ENCODE assay signal across 25 mouse cellular contexts in the genomic region with DNA sequence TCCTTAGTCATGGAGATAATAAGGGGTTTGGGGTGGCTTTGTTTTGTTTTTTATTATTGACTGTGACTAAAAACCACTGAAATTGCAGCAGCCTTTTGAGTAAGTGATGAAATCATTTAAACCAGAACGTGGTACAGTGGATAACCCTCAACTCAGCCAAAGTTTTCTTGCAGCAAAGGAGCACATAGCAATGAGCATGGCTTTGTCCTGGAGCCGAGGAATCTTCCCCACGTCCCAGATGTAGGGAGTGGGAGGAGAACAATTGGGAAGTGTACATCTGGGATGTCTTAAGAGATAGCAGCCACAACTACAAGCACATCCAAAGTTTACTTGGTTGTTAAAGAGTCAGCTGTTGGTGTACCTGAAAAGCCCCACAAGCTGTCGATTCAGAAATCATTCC. TPM values are rescaled to one million over a fixed set of nuclear protein-coding genes. Genes with fewer than 3 reads are reported as not detected.
DNase-seq lines count a peak whose midpoint lies in the region; ATAC-seq and TF ChIP-seq lines count a peak whose summit lies in the region.
"Had no signal": no experiment of that assay in that cellular context is flagged by ENCODE, and none has a peak within 500 bp of the region (broad histone marks: within the 10 kb centered on the region; RNA-seq: fewer than 3 reads in every experiment).

No protein-coding gene starts in this region.

- intact Hi-C loops in heart, postnatal 10 days (cut with DNase I): loop anchor here (2.0 kb wide), 1 partner anchor 65 kb away; no protein-coding TSS in a partner anchor

- H3K9me3 ChIP-seq in embryonic facial prominence, embryonic 14.5 days (ENCODE audit: control insufficient read depth, low read length): no peaks in the 10 kb centered on the region
- no peaks in the 10 kb centered on the region for H3K9me3 ChIP-seq in embryonic facial prominence, embryonic 10.5 days
- H3K9me3 ChIP-seq: G1E had no signal

- DNase-seq in embryonic facial prominence, embryonic 14.5 days (ENCODE audit: low spot score): peak; percentile 52
- DNase-seq in embryonic facial prominence, embryonic 10.5 days (ENCODE audit: low spot score): no peak
- peak; percentile 78 for DNase-seq in heart, adult 11 months
- no peak for DNase-seq in heart, postnatal 10 days
- DNase-seq in 416B (ENCODE audit: low read depth) (peak; percentile 28), MN1 (ENCODE audit: low spot score) (no peak)
- no peak for DNase-seq in urinary bladder, postnatal 36 days (ENCODE audit: low spot score in 2 of 2)
- DNase-seq: adrenal gland, adult 2 months; adrenal gland, adult 8-10 months; adrenal gland, postnatal 10 days; adrenal gland, postnatal 14 days; adrenal gland, postnatal 25 days; adrenal gland, postnatal 36 days; B cell, adult 2 months; cerebellum, adult 11 months; cerebellum, adult 11-12 months; cerebellum, adult 18-20 months; cerebellum, adult 2 months; cerebellum, adult 8-10 months had no signal

- H3K79me2 ChIP-seq in C2C12 (ENCODE audit: control insufficient read depth, insufficient read depth): no peaks in the 10 kb centered on the region

- no peak overlapping the region for H3K4me3 ChIP-seq in embryonic facial prominence, embryonic 14.5 days (ENCODE audit: low read depth, low read length)
- H3K4me3 ChIP-seq in embryonic facial prominence, embryonic 10.5 days: no peak overlapping the region
- no peak overlapping the region for H3K4me3 ChIP-seq in C2C12 (ENCODE audit: insufficient read depth, poor library complexity, severe bottlenecking)

- no peak for TF ChIP-seq CTCF in C2C12 (IDR thresholded peaks at IDR 0.05; ENCODE audit: control insufficient read depth, insufficient read depth, insufficient read length)

- H3K4me1 ChIP-seq in embryonic facial prominence, embryonic 14.5 days (ENCODE audit: control insufficient read depth, insufficient read depth, low read length): 0 out of 2 replicates have a peak, but pooled peaks cover 7% of the 10 kb centered on the region
- no peaks in the 10 kb centered on the region for H3K4me1 ChIP-seq in embryonic facial prominence, embryonic 10.5 days

- H3K9ac ChIP-seq in embryonic facial prominence, embryonic 14.5 days (ENCODE audit: low read depth, low read length): no peak overlapping the region

- ATAC-seq in embryonic facial prominence, embryonic 14.5 days (ENCODE audit: low read depth): no peak
- ATAC-seq: activated CD4-positive, CD25-positive, alpha-beta regulatory T cell, adult 4 months; CD4-positive, CD25-positive, alpha-beta regulatory T cell, adult 4 months; Patski had no signal

- H3K79me3 ChIP-seq in C2C12 (ENCODE audit: low read depth): no peaks in the 10 kb centered on the region

- no peak overlapping the region for H3K4me2 ChIP-seq in embryonic facial prominence, embryonic 14.5 days (ENCODE audit: low read depth, low read length)

- 64% methylated on average over 4 of the region's 4 CpGs for WGBS in embryonic facial prominence, embryonic 14.5 days
- WGBS in embryonic facial prominence, embryonic 10.5 days: 89% methylated on average over 4 of the region's 4 CpGs

- H3K36me3 ChIP-seq in embryonic facial prominence, embryonic 14.5 days (ENCODE audit: control insufficient read depth, insufficient read depth, low read length): peaks cover 31% of the 10 kb centered on the region; the same call in 1 of the 2 replicates
- H3K36me3 ChIP-seq in embryonic facial prominence, embryonic 10.5 days (replicated peaks): peaks cover 58% of the 10 kb centered on the region
- H3K36me3 ChIP-seq in C2C12 (ENCODE audit: control insufficient read depth, insufficient read depth): peaks cover 13% of the 10 kb centered on the region

- H3K27me3 ChIP-seq in embryonic facial prominence, embryonic 14.5 days (replicated peaks; ENCODE audit: control insufficient read depth, insufficient read depth, low read length): no peaks in the 10 kb centered on the region
- no peaks in the 10 kb centered on the region for H3K27me3 ChIP-seq in embryonic facial prominence, embryonic 10.5 days (replicated peaks; ENCODE audit: low read depth, poor library complexity, severe bottlenecking)
- H3K27me3 ChIP-seq in C2C12 (ENCODE audit: control insufficient read depth, insufficient read depth, insufficient read length): no peaks in the 10 kb centered on the region
- H3K27me3 ChIP-seq: CH12.LX, Patski had no signal

- H3ac ChIP-seq in C2C12 (ENCODE audit: control insufficient read depth, insufficient read length, low read depth): no peak overlapping the region

- H3K27ac ChIP-seq in embryonic facial prominence, embryonic 14.5 days (replicated peaks; ENCODE audit: low read depth, low read length): no peak overlapping the region
- no peak overlapping the region for H3K27ac ChIP-seq in embryonic facial prominence, embryonic 10.5 days (replicated peaks)

TF ChIP-seq in C2C12, 6 proteins besides CTCF, POLR2A, EP300 and RAD21:
- peak; percentile 26 for TF ChIP-seq MAX (IDR thresholded peaks at IDR 0.05)
- TF ChIP-seq FOSL1 (IDR thresholded peaks at IDR 0.05; ENCODE audit: insufficient read depth, low read length, poor library complexity, severe bottlenecking): no peak
- TF ChIP-seq CEBPB (IDR thresholded peaks at IDR 0.05; ENCODE audit: low read depth): peak; percentile 34

RNA-seq across cellular contexts. Expression of a gene that starts 33.6 kb away (rescaled TPM):
- polyA plus RNA-seq in embryonic facial prominence, embryonic 14.5 days (2014; fragmentation: Nextera tagmentation; extraction: Ambion mirVana): 71.3 and 78.2 TPM in 2 replicates
- polyA plus RNA-seq in embryonic facial prominence, embryonic 10.5 days (2016; fragmentation: Nextera tagmentation; extraction: Ambion mirVana): 65.7 and 66.0 TPM in 2 replicates
- total RNA-seq in heart, postnatal 10 days (2021): 10 to 100 TPM; 59.8 to 61.4 TPM
- polyA plus RNA-seq in C2C12 (2012; fragmentation: generic; extraction: Trizol): 33.7 TPM

RNA-seq across cellular contexts. Expression of a gene that starts 51.0 kb away (rescaled TPM):
- 30.5 and 31.7 TPM in 2 replicates for polyA plus RNA-seq in embryonic facial prominence, embryonic 14.5 days (2014; fragmentation: Nextera tagmentation; extraction: Ambion mirVana)
- polyA plus RNA-seq in embryonic facial prominence, embryonic 10.5 days (2016; fragmentation: Nextera tagmentation; extraction: Ambion mirVana): 53.4 and 54.1 TPM in 2 replicates
- total RNA-seq in heart, postnatal 10 days (2021): 10 to 100 TPM; 43.4 to 53.1 TPM
- polyA plus RNA-seq in C2C12 (2012; fragmentation: generic; extraction: Trizol): 27.2 TPM

RNA-seq across cellular contexts. Expression of a gene that starts 59.1 kb away (rescaled TPM):
- polyA plus RNA-seq in embryonic facial prominence, embryonic 14.5 days (2014; fragmentation: Nextera tagmentation; extraction: Ambion mirVana): 32.8 and 39.0 TPM in 2 replicates
- 40.5 and 41.3 TPM in 2 replicates for polyA plus RNA-seq in embryonic facial prominence, embryonic 10.5 days (2016; fragmentation: Nextera tagmentation; extraction: Ambion mirVana)
- 10 to 100 TPM; 18.9 to 22.1 TPM for total RNA-seq in heart, postnatal 10 days (2021)
- polyA plus RNA-seq in C2C12 (2012; fragmentation: generic; extraction: Trizol): 20.1 TPM

RNA-seq across cellular contexts. Expression of a gene that starts 59.3 kb away (rescaled TPM):
- 97.3 and 98.4 TPM in 2 replicates for polyA plus RNA-seq in embryonic facial prominence, embryonic 14.5 days (2014; fragmentation: Nextera tagmentation; extraction: Ambion mirVana)
- polyA plus RNA-seq in embryonic facial prominence, embryonic 10.5 days (2016; fragmentation: Nextera tagmentation; extraction: Ambion mirVana): 122 and 123 TPM in 2 replicates
- 10 to 100 TPM; 24.9 to 28.8 TPM for total RNA-seq in heart, postnatal 10 days (2021)
- 119 TPM for polyA plus RNA-seq in C2C12 (2012; fragmentation: generic; extraction: Trizol)

Comparison
In these comparisons a context has a peak if more than half of its experiments do, and no peak if none do; other contexts are left out.
1. DNase-seq: peak in embryonic facial prominence, embryonic 14.5 days (single experiment), heart, adult 11 months (single experiment) and 416B (single experiment); none in embryonic facial prominence, embryonic 10.5 days (single experiment), heart, postnatal 10 days (0 of 2), urinary bladder, postnatal 36 days (0 of 2) and MN1 (single experiment).